ENCODE assay signal across 8 mouse cellular contexts in genomic region chr8:13158718-13159376, GRCm38 (mm10). TPM values are rescaled to one million over a fixed set of nuclear protein-coding genes. Genes with fewer than 3 reads are reported as not detected.
A peak's percentile ranks its signal among the peaks of the same experiment; 100 is the strongest.
DNase-seq lines count a peak whose midpoint lies in the region; ATAC-seq lines count a peak whose summit lies in the region.

TSS of gene Lamp1 (plus strand) at chr8:13159161.

- H3K4me3 ChIP-seq in brown adipose tissue, adult 24 weeks (ENCODE audit: insufficient read depth, low read depth, low read length): peak within 1 kb of the TSS; percentile 99
- H3K4me3 ChIP-seq in heart, embryonic 13.5 days: peak within 1 kb of the TSS; percentile 100
- peak within 1 kb of the TSS; percentile 92 for H3K4me3 ChIP-seq in liver, embryonic 12.5 days
- peak within 1 kb of the TSS; percentile 99 for H3K4me3 ChIP-seq in stomach, embryonic 15.5 days (replicated peaks)

- peak within 1 kb of the TSS; percentile 94 for H3K27ac ChIP-seq in brown adipose tissue, adult 24 weeks (replicated peaks; ENCODE audit: low read depth, low read length)
- H3K27ac ChIP-seq in heart, embryonic 13.5 days (replicated peaks): peak within 1 kb of the TSS; percentile 88
- H3K27ac ChIP-seq in liver, embryonic 12.5 days: peak within 1 kb of the TSS; percentile 88
- peak within 1 kb of the TSS; percentile 73 for H3K27ac ChIP-seq in stomach, embryonic 15.5 days

- H3K9me3 ChIP-seq in heart, embryonic 13.5 days: no peaks in the 10 kb centered on the region
- H3K9me3 ChIP-seq in liver, embryonic 12.5 days (replicated peaks): no peaks in the 10 kb centered on the region
- H3K9me3 ChIP-seq in stomach, embryonic 15.5 days: no peaks in the 10 kb centered on the region

- peaks cover 26% of the 10 kb centered on the region for H3K4me1 ChIP-seq in brown adipose tissue, adult 24 weeks (ENCODE audit: control insufficient read depth, insufficient read depth, insufficient read length, low read length)
- peaks cover 43% of the 10 kb centered on the region for H3K4me1 ChIP-seq in heart, embryonic 13.5 days
- H3K4me1 ChIP-seq in liver, embryonic 12.5 days: peaks cover 43% of the 10 kb centered on the region
- H3K4me1 ChIP-seq in stomach, embryonic 15.5 days: peaks cover 18% of the 10 kb centered on the region

- under 1% methylated on average over 50 of the region's 50 CpGs for WGBS in heart, embryonic 13.5 days
- under 1% methylated on average over 42 of the region's 50 CpGs for WGBS in liver, embryonic 12.5 days (ENCODE audit: insufficient replicate concordance)
- 1% methylated on average over 45 of the region's 50 CpGs for WGBS in stomach, embryonic 15.5 days

- peak within 1 kb of the TSS; percentile 99 for H3K9ac ChIP-seq in heart, embryonic 13.5 days
- H3K9ac ChIP-seq in liver, embryonic 12.5 days: peak within 1 kb of the TSS; percentile 97
- H3K9ac ChIP-seq in stomach, embryonic 15.5 days: peak within 1 kb of the TSS; percentile 100

- H3K27me3 ChIP-seq in heart, embryonic 13.5 days (replicated peaks): no peaks in the 10 kb centered on the region
- no peaks in the 10 kb centered on the region for H3K27me3 ChIP-seq in liver, embryonic 12.5 days (replicated peaks)
- H3K27me3 ChIP-seq in stomach, embryonic 15.5 days (replicated peaks): no peaks in the 10 kb centered on the region

- DNase-seq in CD4-positive, CD25-positive, alpha-beta regulatory T cell, adult 2 months (ENCODE audit: low read depth, low spot score): peak; percentile 98
- peak; percentile 56 for DNase-seq in fat pad, adult 2 months (ENCODE audit: extremely low read depth, low read depth, low spot score)
- DNase-seq in kidney, postnatal 10 days: peak; percentile 100
- DNase-seq in natural killer cell, adult 2 months (ENCODE audit: low spot score in 2 of 2): peak; percentile 91 to 96

- peaks cover 8% of the 10 kb centered on the region for H3K36me3 ChIP-seq in heart, embryonic 13.5 days
- H3K36me3 ChIP-seq in liver, embryonic 12.5 days: peaks cover 8% of the 10 kb centered on the region
- H3K36me3 ChIP-seq in stomach, embryonic 15.5 days: no peaks in the 10 kb centered on the region

- ATAC-seq in heart, embryonic 13.5 days (ENCODE audit: extremely low read depth, insufficient number of reproducible peaks, low FRiP score, low TSS enrichment): peak; percentile 93
- ATAC-seq in liver, embryonic 12.5 days: peak; percentile 84
- ATAC-seq in stomach, embryonic 15.5 days (ENCODE audit: insufficient read depth, low FRiP score, low read depth): peak; percentile 91

- peak within 1 kb of the TSS; percentile 88 for H3K4me2 ChIP-seq in heart, embryonic 13.5 days
- peak within 1 kb of the TSS; percentile 86 for H3K4me2 ChIP-seq in liver, embryonic 12.5 days
- peak within 1 kb of the TSS; percentile 92 for H3K4me2 ChIP-seq in stomach, embryonic 15.5 days

RNA-seq across cellular contexts. Expression of gene Lamp1, which starts in this region (rescaled TPM):
- 398 and 413 TPM in 2 replicates for polyA plus RNA-seq in brown adipose tissue, adult 24 weeks (2012; ENCODE audit: insufficient read depth, insufficient read length, missing spikeins)
- 305 and 332 TPM in 2 replicates for polyA plus RNA-seq in heart, embryonic 13.5 days (2015; fragmentation: Nextera tagmentation; extraction: Ambion mirVana)
- polyA plus RNA-seq in liver, embryonic 12.5 days (2016; fragmentation: Nextera tagmentation; extraction: Ambion mirVana): 199 and 203 TPM in 2 replicates
- 295 and 327 TPM in 2 replicates for polyA plus RNA-seq in stomach, embryonic 15.5 days (2015; fragmentation: Nextera tagmentation; extraction: Ambion mirVana)

Comparison
In these comparisons a context has a peak if more than half of its experiments do, and no peak if none do; other contexts are left out.
1. Peak in every context shown above with its lines: DNase-seq, ATAC-seq, H3K4me3 ChIP-seq and H3K27ac ChIP-seq.